Mouse (Mus musculus): Measurements from ENCODE around the gene Golga7b. TPM values are rescaled to one million over a fixed set of nuclear protein-coding genes. Genes with fewer than 3 reads are reported as not detected.

Golga7b gene
- polyA plus RNA-seq, 1 experiment from 2014 or later: 0.06 TPM

GRCm38 (mm10) chr19:42255438-42255783 is 8.0 kb downstream of the Golga7b start:
- no peak for DNase-seq
- Histone ChIP-seq H3K27me3 (peaks cover 45% of the 10 kb centered on the region), H3K4me1 (replicated peaks) (peaks cover 5% of the 10 kb centered on the region), H3K27ac (no peak overlapping the region), H3K9ac (no peak overlapping the region), H3K4me2 (peak overlapping the region; percentile 66), H3K4me3 (replicated peaks) (peak overlapping the region; percentile 41), H3K36me3 (no peaks in the 10 kb centered on the region), H3K9me3 (replicated peaks) (no peaks in the 10 kb centered on the region)
- ATAC-seq (ENCODE audit: low read depth): no peak
- 2% methylated on average over 12 of the region's 23 CpGs for WGBS (ENCODE audit: insufficient replicate concordance)

GRCm38 (mm10) chr19:42255784-42256610 is 8.6 kb downstream of the Golga7b start:
- no peak overlapping the region for H3K9ac ChIP-seq
- ATAC-seq (ENCODE audit: low read depth) (peak; percentile 45), DNase-seq (peak; percentile 62)
- peak overlapping the region; percentile 66 for H3K4me2 ChIP-seq
- H3K4me3 ChIP-seq (replicated peaks): peak overlapping the region; percentile 41
- no peak overlapping the region for H3K27ac ChIP-seq
- peaks cover 45% of the 10 kb centered on the region for H3K27me3 ChIP-seq
- peaks cover 5% of the 10 kb centered on the region for H3K4me1 ChIP-seq (replicated peaks)
- H3K36me3 ChIP-seq: no peaks in the 10 kb centered on the region
- no peaks in the 10 kb centered on the region for H3K9me3 ChIP-seq (replicated peaks)
- 3% methylated on average over 33 of the region's 42 CpGs for WGBS (ENCODE audit: insufficient replicate concordance)

DNA sequence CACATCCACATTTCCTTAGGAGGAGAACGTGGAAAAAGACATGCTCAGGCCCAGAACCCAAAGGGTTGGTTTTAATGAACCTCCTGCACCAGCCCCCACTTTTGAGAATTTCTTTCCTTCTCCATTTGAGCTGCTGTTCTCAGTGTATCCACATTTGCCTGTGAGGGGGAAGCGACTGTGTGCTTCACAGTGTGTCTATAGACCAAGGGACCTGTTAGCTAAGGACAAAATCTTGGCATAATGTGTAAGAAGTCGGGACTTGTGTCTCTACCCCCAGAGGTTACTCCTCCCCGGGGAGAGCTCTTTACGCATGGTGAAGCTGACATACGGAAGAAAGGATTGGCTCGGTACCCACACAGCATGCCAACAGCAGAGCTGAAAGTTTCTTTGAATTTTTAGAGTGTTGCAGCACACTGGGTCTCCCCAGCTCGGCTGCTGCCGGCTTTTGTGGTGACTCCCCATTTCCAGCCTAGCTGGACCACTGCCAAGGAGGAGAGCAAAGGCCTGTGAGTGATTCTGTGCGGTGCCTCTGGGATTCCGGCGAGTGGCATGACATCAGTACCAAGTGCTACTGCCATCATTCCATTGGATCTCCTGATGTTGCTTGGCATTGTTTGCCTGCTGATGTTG is 9.4 kb downstream of the Golga7b start:
- Histone ChIP-seq H3K27me3 (peaks cover 45% of the 10 kb centered on the region), H3K27ac (no peak overlapping the region), H3K36me3 (no peaks in the 10 kb centered on the region), H3K4me1 (replicated peaks) (peaks cover 5% of the 10 kb centered on the region), H3K9ac (no peak overlapping the region), H3K4me2 (no peak overlapping the region), H3K9me3 (replicated peaks) (no peaks in the 10 kb centered on the region), H3K4me3 (replicated peaks) (no peak overlapping the region)
- WGBS (ENCODE audit: insufficient replicate concordance): 72% methylated on average over 12 of the region's 12 CpGs
- no peak for ATAC-seq (ENCODE audit: low read depth)
- DNase-seq: no peak

GRCm38 (mm10) chr19:42257241-42257635 is 9.9 kb downstream of the Golga7b start:
- H3K4me1 ChIP-seq (replicated peaks): peaks cover 5% of the 10 kb centered on the region
- 65% methylated on average over 12 of the region's 12 CpGs for WGBS (ENCODE audit: insufficient replicate concordance)
- no peak overlapping the region for H3K4me3 ChIP-seq (replicated peaks)
- no peaks in the 10 kb centered on the region for H3K36me3 ChIP-seq
- H3K9me3 ChIP-seq (replicated peaks): no peaks in the 10 kb centered on the region
- no peak overlapping the region for H3K4me2 ChIP-seq
- H3K27ac ChIP-seq: no peak overlapping the region
- DNase-seq (no peak), ATAC-seq (ENCODE audit: low read depth) (no peak)
- H3K27me3 ChIP-seq: peaks cover 45% of the 10 kb centered on the region
- no peak overlapping the region for H3K9ac ChIP-seq

GRCm38 (mm10) chr19:42258031-42258430 is 10.7 kb downstream of the Golga7b start:
- Histone ChIP-seq H3K9me3 (replicated peaks) (no peaks in the 10 kb centered on the region), H3K4me1 (replicated peaks) (peaks cover 5% of the 10 kb centered on the region), H3K36me3 (no peaks in the 10 kb centered on the region), H3K27ac (no peak overlapping the region), H3K9ac (no peak overlapping the region), H3K4me3 (replicated peaks) (no peak overlapping the region), H3K4me2 (no peak overlapping the region), H3K27me3 (peaks cover 43% of the 10 kb centered on the region)
- 52% methylated on average over 3 of the region's 3 CpGs for WGBS (ENCODE audit: insufficient replicate concordance)
- no peak for DNase-seq
- no peak for ATAC-seq (ENCODE audit: low read depth)

- no peak overlapping the region for H3K4me2 ChIP-seq
- H3K4me3 ChIP-seq (replicated peaks): no peak overlapping the region
- WGBS (ENCODE audit: insufficient replicate concordance): 50% methylated on average over 5 of the region's 5 CpGs
- H3K4me1 ChIP-seq (replicated peaks): peaks cover 5% of the 10 kb centered on the region
- ATAC-seq (ENCODE audit: low read depth): no peak
- DNase-seq: no peak
- no peak overlapping the region for H3K27ac ChIP-seq
- H3K36me3 ChIP-seq: no peaks in the 10 kb centered on the region
- H3K27me3 ChIP-seq: peaks cover 38% of the 10 kb centered on the region
- H3K9ac ChIP-seq: no peak overlapping the region
- no peaks in the 10 kb centered on the region for H3K9me3 ChIP-seq (replicated peaks)
Observed at GRCm38 (mm10) chr19:42258596-42258995, 11.2 kb downstream of the Golga7b start.

DNA sequence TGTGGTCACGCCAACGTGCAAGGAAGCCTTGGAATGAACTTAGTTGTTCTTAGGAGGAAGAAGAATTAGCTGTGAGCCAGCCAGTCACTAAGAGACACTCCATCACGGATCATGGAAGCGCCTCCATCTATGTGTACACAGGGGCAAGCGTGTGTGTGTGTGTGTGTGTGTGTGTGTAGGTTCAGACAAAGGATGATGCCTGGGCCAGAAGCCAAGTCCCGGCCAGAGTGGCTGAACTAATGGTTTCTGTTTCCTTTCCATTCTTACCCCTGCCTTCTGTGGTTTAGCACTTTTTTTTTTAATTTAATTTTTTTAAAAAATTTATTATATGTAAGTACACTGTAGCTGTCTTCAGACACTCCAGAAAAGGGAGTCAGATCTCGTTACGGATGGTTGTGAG is 13.1 kb downstream of the Golga7b start:
- WGBS (ENCODE audit: insufficient replicate concordance): 60% methylated on average over 8 of the region's 8 CpGs
- ATAC-seq (ENCODE audit: low read depth): no peak

GRCm38 (mm10) chr19:42263524-42263923 is 16.1 kb downstream of the Golga7b start:
- no peaks in the 10 kb centered on the region for H3K4me1 ChIP-seq (replicated peaks)
- no peaks in the 10 kb centered on the region for H3K9me3 ChIP-seq (replicated peaks)
- no peak overlapping the region for H3K9ac ChIP-seq
- 32% methylated on average over 3 of the region's 3 CpGs for WGBS (ENCODE audit: insufficient replicate concordance)
- H3K27ac ChIP-seq: no peak overlapping the region
- no peak overlapping the region for H3K4me3 ChIP-seq (replicated peaks)
- DNase-seq: no peak
- no peak for ATAC-seq (ENCODE audit: low read depth)
- no peaks in the 10 kb centered on the region for H3K36me3 ChIP-seq
- peaks cover 3% of the 10 kb centered on the region; the same call in 1 of the 2 replicates for H3K27me3 ChIP-seq
- no peak overlapping the region for H3K4me2 ChIP-seq

More for the DNA sequence above, 13.1 kb downstream of the Golga7b start:
- Histone ChIP-seq H3K9ac (no peak overlapping the region), H3K9me3 (replicated peaks) (no peaks in the 10 kb centered on the region), H3K4me1 (replicated peaks) (peaks cover 3% of the 10 kb centered on the region), H3K4me2 (no peak overlapping the region), H3K27ac (no peak overlapping the region), H3K4me3 (replicated peaks) (no peak overlapping the region), H3K36me3 (no peaks in the 10 kb centered on the region), H3K27me3 (peaks cover 21% of the 10 kb centered on the region)
- DNase-seq: no peak

GRCm38 (mm10) chr19:42268337-42268736 is 21.0 kb downstream of the Golga7b start:
- DNase-seq: no peak
- H3K4me3 ChIP-seq (replicated peaks): no peak overlapping the region
- no peak overlapping the region for H3K9ac ChIP-seq
- H3K27ac ChIP-seq: no peak overlapping the region
- no peaks in the 10 kb centered on the region for H3K9me3 ChIP-seq (replicated peaks)
- 2% methylated on average over 19 of the region's 19 CpGs for WGBS (ENCODE audit: insufficient replicate concordance)
- H3K36me3 ChIP-seq: no peaks in the 10 kb centered on the region
- ATAC-seq (ENCODE audit: low read depth): no peak
- H3K4me2 ChIP-seq: peak overlapping the region; percentile 8; the same call in 1 of the 2 replicates
- no peaks in the 10 kb centered on the region for H3K4me1 ChIP-seq (replicated peaks)
- H3K27me3 ChIP-seq: peaks cover 15% of the 10 kb centered on the region

DNA sequence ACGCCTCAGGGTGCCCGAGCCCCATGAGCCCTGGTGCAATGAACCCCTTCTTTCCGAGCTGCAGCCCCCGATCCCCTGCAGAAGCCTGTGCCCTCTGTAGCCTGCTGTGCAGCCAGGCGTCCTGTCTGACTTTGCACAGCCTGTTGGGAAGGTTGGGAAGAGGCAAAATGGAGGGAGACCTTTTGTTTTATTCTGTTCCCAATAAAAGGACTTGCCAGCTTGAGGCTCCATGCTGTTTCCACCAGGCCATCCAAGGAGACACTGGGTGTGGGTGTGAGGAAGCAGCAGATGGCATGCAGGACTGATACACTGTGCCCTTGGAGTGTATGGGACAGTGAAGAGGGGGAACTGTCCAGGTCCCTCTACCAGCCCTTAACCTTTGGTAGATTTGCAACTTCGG is 22.7 kb downstream of the Golga7b start:
- H3K36me3 ChIP-seq: no peaks in the 10 kb centered on the region
- H3K4me2 ChIP-seq: no peak overlapping the region
- no peaks in the 10 kb centered on the region for H3K9me3 ChIP-seq (replicated peaks)
- no peak overlapping the region for H3K4me3 ChIP-seq (replicated peaks)
- H3K4me1 ChIP-seq (replicated peaks): no peaks in the 10 kb centered on the region
- H3K27me3 ChIP-seq: peaks cover 15% of the 10 kb centered on the region
- WGBS (ENCODE audit: insufficient replicate concordance): 45% methylated on average over 6 of the region's 6 CpGs
- no peak overlapping the region for H3K27ac ChIP-seq
- ATAC-seq (ENCODE audit: low read depth) (no peak), DNase-seq (no peak)
- H3K9ac ChIP-seq: no peak overlapping the region

DNA sequence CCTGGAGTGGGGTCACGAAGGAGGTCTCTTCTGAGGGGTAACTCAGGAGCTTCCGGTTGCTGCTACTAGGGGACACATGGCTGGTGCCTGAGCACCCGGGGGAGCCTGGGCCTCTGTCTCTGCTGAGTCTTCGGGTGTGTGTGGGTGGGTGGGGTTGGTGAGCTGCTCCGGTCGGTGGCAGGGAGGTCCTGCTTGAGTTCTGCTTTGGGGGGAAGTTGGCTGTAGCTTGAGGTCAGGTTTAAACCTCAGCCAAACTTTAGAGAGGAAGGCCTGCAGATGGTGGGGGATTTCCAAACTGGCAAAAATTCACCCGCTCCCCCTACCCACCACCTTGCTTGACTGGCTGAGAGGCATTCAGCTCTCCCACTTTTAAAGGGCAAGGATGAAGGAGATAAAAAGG is 23.8 kb downstream of the Golga7b start:
- WGBS (ENCODE audit: insufficient replicate concordance): 49% methylated on average over 7 of the region's 7 CpGs
- H3K9ac ChIP-seq: no peak overlapping the region
- DNase-seq (no peak), ATAC-seq (ENCODE audit: low read depth) (no peak)
- H3K4me2 ChIP-seq: no peak overlapping the region
- H3K4me1 ChIP-seq (replicated peaks): no peaks in the 10 kb centered on the region
- H3K27ac ChIP-seq: no peak overlapping the region
- no peaks in the 10 kb centered on the region for H3K9me3 ChIP-seq (replicated peaks)
- no peaks in the 10 kb centered on the region for H3K36me3 ChIP-seq
- H3K4me3 ChIP-seq (replicated peaks): no peak overlapping the region
- peaks cover 15% of the 10 kb centered on the region for H3K27me3 ChIP-seq
